Mouse (Mus musculus): Measurements from ENCODE around the gene Tnik. TPM values are rescaled to one million over a fixed set of nuclear protein-coding genes. Genes with fewer than 3 reads are reported as not detected.

Tnik gene
- polyA plus RNA-seq, 1 experiment from 2014 or later: 10.3 TPM

- Histone ChIP-seq H3K4me3 (no peak overlapping the region), H3K9me3 (replicated peaks) (no peaks in the 10 kb centered on the region), H3K9ac (no peak overlapping the region), H3K27me3 (no peaks in the 10 kb centered on the region), H3K36me3 (no peaks in the 10 kb centered on the region), H3K4me2 (no peak overlapping the region), H3K27ac (peak overlapping the region; percentile 0; the same call in 1 of the 2 replicates), H3K4me1 (replicated peaks) (peaks cover 17% of the 10 kb centered on the region)
- WGBS: 55% methylated on average over 4 of the region's 4 CpGs
- ATAC-seq (replicated peaks; ENCODE audit: insufficient number of reproducible peaks, insufficient read depth, low FRiP score, low read depth): no peak
Measured at GRCm38 (mm10) chr3:28441545-28441944, 178.5 kb downstream of the Tnik start.

- no peaks in the 10 kb centered on the region for H3K27me3 ChIP-seq
- 64% methylated on average over 4 of the region's 4 CpGs for WGBS
- H3K27ac ChIP-seq: no peak overlapping the region
- H3K4me3 ChIP-seq: no peak overlapping the region
- H3K4me1 ChIP-seq (replicated peaks): peaks cover 13% of the 10 kb centered on the region
- ATAC-seq (replicated peaks; ENCODE audit: insufficient number of reproducible peaks, insufficient read depth, low FRiP score, low read depth): no peak
- H3K36me3 ChIP-seq: no peaks in the 10 kb centered on the region
- no peak overlapping the region for H3K4me2 ChIP-seq
- no peaks in the 10 kb centered on the region for H3K9me3 ChIP-seq (replicated peaks)
- no peak overlapping the region for H3K9ac ChIP-seq
Measured at GRCm38 (mm10) chr3:28442116-28442515, 179.1 kb downstream of the Tnik start.

GRCm38 (mm10) chr3:28447950-28448349, 184.9 kb downstream of the Tnik start:
- 72% methylated on average over 4 of the region's 4 CpGs for WGBS
- Histone ChIP-seq H3K27ac (no peak overlapping the region), H3K4me2 (no peak overlapping the region), H3K9ac (no peak overlapping the region), H3K4me3 (no peak overlapping the region), H3K4me1 (replicated peaks) (no peaks in the 10 kb centered on the region), H3K36me3 (no peaks in the 10 kb centered on the region), H3K27me3 (no peaks in the 10 kb centered on the region), H3K9me3 (replicated peaks) (no peaks in the 10 kb centered on the region)
- no peak for ATAC-seq (replicated peaks; ENCODE audit: insufficient number of reproducible peaks, insufficient read depth, low FRiP score, low read depth)

GRCm38 (mm10) chr3:28453458-28453857, 190.4 kb downstream of the Tnik start:
- 86% methylated on average over 3 of the region's 3 CpGs for WGBS
- Histone ChIP-seq H3K27ac (no peak overlapping the region), H3K4me2 (no peak overlapping the region), H3K4me3 (no peak overlapping the region), H3K4me1 (replicated peaks) (no peaks in the 10 kb centered on the region), H3K36me3 (no peaks in the 10 kb centered on the region), H3K9me3 (replicated peaks) (no peaks in the 10 kb centered on the region), H3K27me3 (no peaks in the 10 kb centered on the region), H3K9ac (no peak overlapping the region)
- no peak for ATAC-seq (replicated peaks; ENCODE audit: insufficient number of reproducible peaks, insufficient read depth, low FRiP score, low read depth)

GRCm38 (mm10) chr3:28456842-28457241, 193.8 kb downstream of the Tnik start:
- 60% methylated on average over 8 of the region's 8 CpGs for WGBS
- no peak overlapping the region for H3K4me3 ChIP-seq
- no peak overlapping the region for H3K4me2 ChIP-seq
- no peaks in the 10 kb centered on the region for H3K9me3 ChIP-seq (replicated peaks)
- no peaks in the 10 kb centered on the region for H3K27me3 ChIP-seq
- no peaks in the 10 kb centered on the region for H3K36me3 ChIP-seq
- H3K27ac ChIP-seq: no peak overlapping the region
- peaks cover 4% of the 10 kb centered on the region; the same call in 1 of the 2 replicates for H3K4me1 ChIP-seq (replicated peaks)
- ATAC-seq (replicated peaks; ENCODE audit: insufficient number of reproducible peaks, insufficient read depth, low FRiP score, low read depth): no peak
- H3K9ac ChIP-seq: no peak overlapping the region

GRCm38 (mm10) chr3:28457517-28457916, 194.5 kb downstream of the Tnik start:
- 75% methylated on average over 2 of the region's 2 CpGs for WGBS

GRCm38 (mm10) chr3:28466688-28467087, 203.7 kb downstream of the Tnik start:
- H3K4me1 ChIP-seq (replicated peaks): no peaks in the 10 kb centered on the region
- WGBS: 83% methylated on average over 4 of the region's 4 CpGs
- ATAC-seq (replicated peaks; ENCODE audit: insufficient number of reproducible peaks, insufficient read depth, low FRiP score, low read depth): no peak
- no peak overlapping the region for H3K9ac ChIP-seq
- no peaks in the 10 kb centered on the region for H3K27me3 ChIP-seq
- no peak overlapping the region for H3K4me2 ChIP-seq
- H3K4me3 ChIP-seq: no peak overlapping the region
- H3K9me3 ChIP-seq (replicated peaks): no peaks in the 10 kb centered on the region
- H3K27ac ChIP-seq: no peak overlapping the region
- no peaks in the 10 kb centered on the region for H3K36me3 ChIP-seq

More at GRCm38 (mm10) chr3:28457517-28457916, 194.5 kb downstream of the Tnik start:
- no peak for ATAC-seq (replicated peaks; ENCODE audit: insufficient number of reproducible peaks, insufficient read depth, low FRiP score, low read depth)
- Histone ChIP-seq H3K9ac (no peak overlapping the region), H3K4me1 (replicated peaks) (peaks cover 4% of the 10 kb centered on the region; the same call in 1 of the 2 replicates), H3K36me3 (no peaks in the 10 kb centered on the region), H3K27ac (no peak overlapping the region), H3K4me2 (no peak overlapping the region), H3K4me3 (no peak overlapping the region), H3K9me3 (replicated peaks) (no peaks in the 10 kb centered on the region), H3K27me3 (no peaks in the 10 kb centered on the region)

GRCm38 (mm10) chr3:28467148-28467754, 204.2 kb downstream of the Tnik start:
- ATAC-seq (replicated peaks; ENCODE audit: insufficient number of reproducible peaks, insufficient read depth, low FRiP score, low read depth): no peak
- H3K4me1 ChIP-seq (replicated peaks): no peaks in the 10 kb centered on the region
- 51% methylated on average over 1 of the region's 1 CpGs for WGBS
- H3K4me2 ChIP-seq: no peak overlapping the region
- no peak overlapping the region for H3K27ac ChIP-seq
- H3K36me3 ChIP-seq: no peaks in the 10 kb centered on the region
- no peaks in the 10 kb centered on the region for H3K9me3 ChIP-seq (replicated peaks)
- no peak overlapping the region for H3K4me3 ChIP-seq
- no peak overlapping the region for H3K9ac ChIP-seq
- H3K27me3 ChIP-seq: no peaks in the 10 kb centered on the region

GRCm38 (mm10) chr3:28467871-28468285, 204.9 kb downstream of the Tnik start:
- H3K27me3 ChIP-seq: no peaks in the 10 kb centered on the region
- 42% methylated on average over 4 of the region's 4 CpGs for WGBS
- ATAC-seq (replicated peaks; ENCODE audit: insufficient number of reproducible peaks, insufficient read depth, low FRiP score, low read depth): 0 out of 2 replicates have a peak, but pooled peaks have one; percentile 39
- no peak overlapping the region for H3K9ac ChIP-seq
- H3K9me3 ChIP-seq (replicated peaks): no peaks in the 10 kb centered on the region
- no peak overlapping the region for H3K4me3 ChIP-seq
- H3K4me1 ChIP-seq (replicated peaks): no peaks in the 10 kb centered on the region
- no peak overlapping the region for H3K4me2 ChIP-seq
- H3K36me3 ChIP-seq: no peaks in the 10 kb centered on the region
- H3K27ac ChIP-seq: no peak overlapping the region

GRCm38 (mm10) chr3:28473439-28473838, 210.4 kb downstream of the Tnik start:
- Histone ChIP-seq H3K9me3 (replicated peaks) (no peaks in the 10 kb centered on the region), H3K27me3 (no peaks in the 10 kb centered on the region), H3K4me2 (no peak overlapping the region), H3K36me3 (no peaks in the 10 kb centered on the region), H3K9ac (no peak overlapping the region), H3K4me1 (replicated peaks) (no peaks in the 10 kb centered on the region), H3K4me3 (no peak overlapping the region), H3K27ac (no peak overlapping the region)
- WGBS: 63% methylated on average over 1 of the region's 1 CpGs
- ATAC-seq (replicated peaks; ENCODE audit: insufficient number of reproducible peaks, insufficient read depth, low FRiP score, low read depth): no peak

GRCm38 (mm10) chr3:28477373-28477772, 214.4 kb downstream of the Tnik start:
- H3K4me3 ChIP-seq: no peak overlapping the region
- H3K36me3 ChIP-seq: no peaks in the 10 kb centered on the region
- H3K27ac ChIP-seq: no peak overlapping the region
- 86% methylated on average over 2 of the region's 2 CpGs for WGBS
- ATAC-seq (replicated peaks; ENCODE audit: insufficient number of reproducible peaks, insufficient read depth, low FRiP score, low read depth): no peak
- H3K4me2 ChIP-seq: no peak overlapping the region
- H3K4me1 ChIP-seq (replicated peaks): no peaks in the 10 kb centered on the region
- no peaks in the 10 kb centered on the region for H3K27me3 ChIP-seq
- no peaks in the 10 kb centered on the region for H3K9me3 ChIP-seq (replicated peaks)
- no peak overlapping the region for H3K9ac ChIP-seq

GRCm38 (mm10) chr3:28485716-28486115, 222.7 kb downstream of the Tnik start:
- Histone ChIP-seq H3K4me2 (no peak overlapping the region), H3K36me3 (no peaks in the 10 kb centered on the region), H3K4me1 (replicated peaks) (peaks cover 15% of the 10 kb centered on the region), H3K4me3 (no peak overlapping the region), H3K27me3 (no peaks in the 10 kb centered on the region), H3K9ac (no peak overlapping the region), H3K9me3 (replicated peaks) (no peaks in the 10 kb centered on the region), H3K27ac (peak overlapping the region; percentile 75)
- 38% methylated on average over 7 of the region's 7 CpGs for WGBS
- ATAC-seq (replicated peaks; ENCODE audit: insufficient number of reproducible peaks, insufficient read depth, low FRiP score, low read depth): 0 out of 2 replicates have a peak, but pooled peaks have one; percentile 18
